Mouse (Mus musculus) heart, adult 2 months (tissue): ENCODE measurements around the gene Mettl1. TPM values are rescaled to one million over a fixed set of nuclear protein-coding genes. Genes with fewer than 3 reads are reported as not detected.
A peak's percentile ranks its signal among the peaks of the same experiment; 100 is the strongest.
"Not testable (repeated sequence)": the region's sequence is repeated elsewhere in the genome, so short reads cannot be mapped to it uniquely, and the experiment has no call there.

Experiments
- DNase-seq, 2 experiments: peaks; one replicate each; pipeline ENCODE4 v3.0.0; 2021
- H3K27ac ChIP-seq: fragments of 200-600 bp; 2 replicates; pipeline ENCODE4 v1.8.1; 2022
- H3K27me3 ChIP-seq: fragments of 200-500 bp; 2 replicates; pipeline ENCODE4 v1.6.1; 2012; ENCODE audit warnings: mild to moderate bottlenecking, low read length, inconsistent platforms, mixed read lengths; ENCODE audit not compliant: control insufficient read depth, insufficient read depth
- H3K36me3 ChIP-seq: fragments of 200-500 bp; 2 replicates; pipeline ENCODE4 v1.6.1; 2012; ENCODE audit warnings: low read length, inconsistent platforms; ENCODE audit not compliant: control insufficient read depth, insufficient read depth
- H3K4me1 ChIP-seq: fragments of 200-500 bp; 2 replicates; pipeline ENCODE4 v1.6.1; 2011; ENCODE audit warnings: low read length; ENCODE audit not compliant: control insufficient read depth, insufficient read depth
- H3K4me3 ChIP-seq: fragments of 200-600 bp; 2 replicates; pipeline ENCODE4 v1.8.1; 2022
- H3K79me2 ChIP-seq: fragments of 200-500 bp; replicated peaks from 2 replicates; pipeline ENCODE4 v1.6.1; 2012; ENCODE audit warnings: mild to moderate bottlenecking, inconsistent platforms, low read length, moderate library complexity, mixed read lengths; ENCODE audit not compliant: control insufficient read depth, insufficient read depth
- H3K9ac ChIP-seq: fragments of 200-500 bp; 2 replicates; pipeline ENCODE4 v1.6.1; 2012; ENCODE audit warnings: low read depth, mild to moderate bottlenecking, control low read depth, inconsistent platforms, low read length, mixed read lengths
- CTCF ChIP-seq: fragments of 200-600 bp; IDR thresholded peaks from 2 replicates; pipeline ENCODE4 v1.8.1; 2022; ENCODE audit warnings: antibody characterized with exemption, mild to moderate bottlenecking, moderate library complexity
- EP300 ChIP-seq: fragments of 200-500 bp; IDR thresholded peaks from 2 replicates; pipeline ENCODE4 v1.6.1; 2011; ENCODE audit warnings: low read depth, low read length, control low read depth; ENCODE audit not compliant: insufficient read depth
- POLR2A ChIP-seq: fragments of 200-500 bp; IDR thresholded peaks from 2 replicates; pipeline ENCODE4 v1.6.1; 2011; ENCODE audit warnings: mild to moderate bottlenecking, low read depth, low read length, control low read depth; ENCODE audit not compliant: insufficient read depth
- WGBS: fragments of 180-500 bp; shearing (Covaris S2); methylation state at CpG from one replicate; pipeline ENCODE4 v1.1.7; 2018; 5-methylcytosine and 5-hydroxymethylcytosine counted together
- intact Hi-C: fragments of 180-260 bp; cut with DNase I; formaldehyde crosslinking; loops from one replicate; pipeline ENCODE4 v1.15.1; 2025
- polyA plus RNA-seq: library from polyadenylated mRNA; depleted of rRNA; stranded (reverse); fragments of >200 nt; gene quantifications from 2 replicates; pipeline ENCODE4 v1.2.3, GENCODE M21; 2012
- total RNA-seq, 2 experiments: library from RNA; stranded (reverse); gene quantifications; 2 replicates each; pipeline ENCODE4 v1.2.3; 2021

Gene Mettl1
- total and polyA plus RNA-seq, 3 experiments, result 6.3 to 12.3 (median 7.0) TPM

GRCm38 (mm10) chr10:127061513-127061912 lies 20.3 kb downstream of the Mettl1 start:
- 78% methylated on average over 2 of the region's 2 CpGs for WGBS
- intact Hi-C loops, result loop anchor here (10.0 kb wide), 1 partner anchor 1683 kb away; the partner anchor contains the start of genes Dgka and Pym1
- no peak overlapping the region for H3K27ac ChIP-seq
- H3K27me3 ChIP-seq, result no peaks in the 10 kb centered on the region
- H3K36me3 ChIP-seq, result no peaks in the 10 kb centered on the region
- H3K9ac ChIP-seq, result no peak overlapping the region
- no peak for DNase-seq
- TF ChIP-seq EP300 (no peak), CTCF (no peak)
- no peaks in the 10 kb centered on the region for H3K79me2 ChIP-seq
- peaks cover 6% of the 10 kb centered on the region for H3K4me1 ChIP-seq
- no peak overlapping the region for H3K4me3 ChIP-seq

DNA sequence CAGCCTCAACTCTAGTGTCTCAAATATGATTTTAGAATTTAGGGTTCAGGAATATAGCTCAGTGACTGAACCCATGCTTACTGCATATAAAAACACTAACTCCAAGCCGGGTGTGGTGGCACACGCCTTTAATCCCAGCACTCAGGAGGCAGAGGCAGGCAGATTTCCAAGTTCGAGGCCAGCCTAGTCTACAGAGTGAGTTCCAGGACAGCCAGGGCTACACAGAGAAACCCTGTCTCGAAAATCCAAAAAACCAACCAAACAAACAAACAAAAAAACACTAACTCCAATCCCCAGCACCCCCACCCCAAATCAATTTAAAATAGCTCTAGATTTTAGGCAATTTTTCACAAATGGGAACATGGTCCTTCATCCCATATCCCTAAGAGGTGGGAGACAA lies 20.9 kb downstream of the Mettl1 start:
- not testable (repeated sequence) for H3K4me3 ChIP-seq, H3K79me2 ChIP-seq, H3K27me3 ChIP-seq, H3K4me1 ChIP-seq, H3K9ac ChIP-seq, H3K36me3 ChIP-seq, H3K27ac ChIP-seq, DNase-seq
- intact Hi-C loops, result loop anchor here (10.0 kb wide), 1 partner anchor 1683 kb away; the partner anchor contains the start of genes Dgka and Pym1
- WGBS, result 84% methylated on average over 4 of the region's 4 CpGs

DNA sequence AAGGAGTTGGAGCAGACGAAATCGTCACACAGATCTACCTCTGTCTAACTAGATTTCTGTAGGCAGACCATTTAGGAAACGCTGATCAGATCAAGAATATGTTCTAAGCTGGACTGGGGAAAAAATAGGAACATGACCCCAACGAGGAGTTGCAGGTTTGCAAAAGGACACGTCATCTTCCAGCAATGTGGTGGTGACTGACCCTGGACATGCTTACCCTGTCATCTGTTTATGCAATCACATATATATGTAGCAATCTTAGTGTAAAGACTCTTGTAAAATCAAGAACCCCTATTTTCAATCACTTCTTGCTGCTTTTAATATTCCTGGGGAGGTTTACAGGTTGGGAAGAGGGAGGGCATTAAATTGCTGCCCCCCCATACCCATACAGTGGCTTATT lies 21.3 kb downstream of the Mettl1 start:
- Histone ChIP-seq H3K27me3 (no peaks in the 10 kb centered on the region), H3K79me2 (no peaks in the 10 kb centered on the region), H3K4me1 (peaks cover 6% of the 10 kb centered on the region), H3K27ac (no peak overlapping the region), H3K9ac (no peak overlapping the region), H3K36me3 (no peaks in the 10 kb centered on the region), H3K4me3 (no peak overlapping the region)
- no peak for DNase-seq
- 51% methylated on average over 5 of the region's 5 CpGs for WGBS
- TF ChIP-seq POLR2A, result no peak
- TF ChIP-seq EP300, result no peak
- TF ChIP-seq CTCF, result no peak
- intact Hi-C loops, result loop anchor here (10.0 kb wide), 1 partner anchor 1682 kb away; the partner anchor contains the start of genes Dgka and Pym1

- Histone ChIP-seq H3K36me3 (no peaks in the 10 kb centered on the region), H3K79me2 (no peaks in the 10 kb centered on the region), H3K4me1 (peaks cover 6% of the 10 kb centered on the region), H3K27me3 (no peaks in the 10 kb centered on the region), H3K27ac (peak within 1 kb of the TSS; percentile 94), H3K4me3 (peak within 1 kb of the TSS; percentile 77), H3K9ac (peak within 1 kb of the TSS; percentile 79)
- intact Hi-C loops, result loop anchor here (10.0 kb wide), 1 partner anchor 1681 kb away; the partner anchor contains the start of genes Dgka and Pym1
- peak; percentile 97 to 99 for DNase-seq
- under 1% methylated on average over 46 of the region's 46 CpGs for WGBS
- TF ChIP-seq EP300 (peak; percentile 75; the same call in 1 of the 2 replicates), POLR2A (peak; percentile 44; the same call in 1 of the 2 replicates), CTCF (0 out of 2 replicates have a peak, but pooled peaks have one; percentile 2)
Measured at GRCm38 (mm10) chr10:127063239-127063872, 22.1 kb downstream of the Mettl1 start, which contains the start of gene Cdk4. Gene Cdk4, plus strand, starts transcription at chr10:127063534.

GRCm38 (mm10) chr10:127063913-127064870 lies 23.0 kb downstream of the Mettl1 start:
- intact Hi-C loops, result loop anchor here (10.0 kb wide), 1 partner anchor 1681 kb away; the partner anchor contains the start of genes Dgka and Pym1
- H3K4me1 ChIP-seq, result peaks cover 8% of the 10 kb centered on the region
- 11% methylated on average over 37 of the region's 37 CpGs for WGBS

More at GRCm38 (mm10) chr10:127063913-127064870, 23.0 kb downstream of the Mettl1 start:
- H3K36me3 ChIP-seq, result no peaks in the 10 kb centered on the region
- TF ChIP-seq POLR2A (no peak), CTCF (no peak), EP300 (no peak)
- no peaks in the 10 kb centered on the region for H3K79me2 ChIP-seq
- H3K27ac ChIP-seq, result peak overlapping the region; percentile 94
- H3K27me3 ChIP-seq, result no peaks in the 10 kb centered on the region
- peak overlapping the region; percentile 77 for H3K4me3 ChIP-seq
- peak overlapping the region; percentile 79 for H3K9ac ChIP-seq
- no peak for DNase-seq
